Mouse (Mus musculus) adrenal gland (tissue): ENCODE measurements around the gene Hormad2.

Source experiments
- intact Hi-C: fragments of 180-260 bp; cut with DNase I; formaldehyde crosslinking; loops from one replicate; pipeline ENCODE4 v1.15.1; 2025
- long read RNA-seq, 2 experiments: library from polyadenylated mRNA; unstranded; transcript quantifications; one replicate each; pipeline ENCODE4 v2.0.0; 2020; ENCODE audit warnings: borderline replicate concordance in 1 of 2; ENCODE audit not compliant: insufficient replicate concordance in 1 of 2

Hormad2 gene
- long read RNA-seq, experiment 1, result 0 reads
- long read RNA-seq, experiment 2, result 0 reads

DNA sequence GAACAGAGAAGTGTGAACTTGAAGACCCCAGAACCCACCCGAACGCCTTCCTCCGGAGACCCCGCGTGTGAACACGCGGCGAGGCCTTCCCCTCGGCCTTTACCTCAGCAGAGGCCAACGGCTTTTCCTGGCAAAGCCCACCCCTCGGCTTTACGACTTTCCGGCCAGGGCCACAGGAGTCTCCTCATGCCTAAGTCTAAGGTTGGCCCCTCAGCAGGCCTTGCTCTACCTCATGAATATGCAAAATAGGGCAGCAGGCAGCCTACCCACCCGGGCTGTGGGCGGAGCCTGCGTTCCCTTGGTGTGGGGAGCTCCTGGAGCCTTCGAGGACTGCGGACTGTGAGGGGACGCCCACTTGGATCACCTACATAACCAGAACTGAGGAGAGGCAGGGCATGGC, at the start of gene Hormad2:
Gene Hormad2, minus strand, starts transcription at position 128 of the 400 bp plus-strand sequence.
- intact Hi-C loops, result no loop called here

- intact Hi-C loops, result no loop called here
Observed at GRCm38 (mm10) chr11:4489207-4489606, 48.3 kb upstream of the Hormad2 start.

DNA sequence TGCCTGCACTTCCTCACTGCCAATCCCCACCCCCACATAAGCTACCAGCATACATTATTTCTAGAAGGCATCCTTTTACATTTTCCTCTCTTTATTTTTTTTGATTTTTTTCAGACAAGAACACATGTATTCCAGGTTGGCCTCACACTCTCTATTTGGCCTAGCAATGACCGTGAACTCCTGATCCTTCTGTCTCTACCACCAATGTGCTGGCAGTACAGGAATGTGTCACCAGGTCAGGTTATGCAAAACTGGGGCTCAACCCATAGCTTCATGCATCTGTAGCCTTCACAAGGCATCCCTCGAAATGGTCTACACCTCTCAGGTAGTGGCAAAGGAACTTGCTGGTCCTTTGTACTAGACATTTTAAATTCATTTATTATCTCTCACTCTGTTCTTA, 47.9 kb upstream of the Hormad2 start:
- intact Hi-C loops, result no loop called here

DNA sequence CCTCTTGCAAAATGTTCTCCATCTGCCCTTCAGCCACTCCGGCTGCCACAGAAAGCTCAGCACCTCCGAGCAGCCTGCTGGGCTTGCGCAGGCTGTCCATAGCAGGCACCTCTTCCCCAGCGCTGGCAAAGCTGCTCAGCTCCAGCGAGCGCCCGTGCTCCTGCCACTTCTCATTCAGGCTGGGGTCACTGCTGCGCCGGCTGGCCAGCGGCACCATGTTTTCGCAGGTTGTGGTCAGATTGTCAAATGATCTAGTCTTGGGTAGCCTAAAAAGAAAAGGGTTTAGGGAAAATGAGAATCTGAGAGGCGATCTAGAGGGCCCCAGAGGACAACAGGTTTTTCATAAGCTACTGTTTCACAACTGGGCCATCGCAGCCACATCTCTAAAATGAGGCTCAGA, 47.5 kb upstream of the Hormad2 start:
- intact Hi-C loops, result no loop called here

DNA sequence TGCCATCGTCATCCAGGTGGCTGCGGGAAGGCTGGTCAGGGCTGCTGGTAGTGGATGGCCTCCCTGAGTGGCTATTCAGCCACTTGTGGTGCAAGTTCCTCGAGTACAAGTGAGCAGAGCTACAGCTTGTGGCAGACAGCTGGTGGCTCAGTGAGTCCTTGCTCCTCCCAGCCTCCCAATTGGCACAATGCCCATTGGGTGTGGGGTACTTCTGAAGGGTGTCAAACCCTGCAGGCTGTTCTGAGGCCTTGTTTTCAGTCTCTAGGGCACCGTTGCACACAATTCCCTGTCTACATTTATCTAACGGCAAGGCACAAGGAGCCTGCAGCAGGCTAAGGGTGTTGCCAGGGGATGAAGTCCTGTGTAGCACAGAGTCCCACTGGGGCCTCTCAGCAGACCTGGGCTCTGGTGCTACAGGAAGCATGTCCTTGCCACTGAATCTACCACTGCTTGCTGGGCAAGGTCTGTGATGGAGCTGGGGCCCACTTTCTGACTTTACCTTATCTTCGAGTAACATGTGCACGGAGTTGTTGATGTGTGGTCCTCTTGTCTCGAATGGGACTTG, 46.6 kb upstream of the Hormad2 start:
- intact Hi-C loops, result no loop called here

DNA sequence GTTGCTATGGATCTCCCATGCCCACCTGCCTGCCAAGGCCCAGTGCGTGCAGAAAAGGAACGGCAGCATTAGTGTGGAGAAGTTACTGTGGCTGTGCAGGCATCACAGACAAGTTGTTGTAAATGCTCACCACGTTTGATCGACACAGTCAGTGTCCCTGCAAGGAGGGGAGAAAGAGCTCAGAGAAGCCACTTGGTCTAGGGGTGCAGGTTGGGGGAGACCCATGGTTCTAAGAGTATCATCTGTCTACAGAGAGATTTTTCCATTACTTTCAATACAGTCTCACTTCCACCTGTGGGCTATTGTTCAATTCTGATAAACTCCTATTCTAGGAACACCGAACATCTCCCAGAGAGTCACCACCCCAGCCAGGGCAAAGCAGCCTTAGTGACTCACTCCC, 43.6 kb upstream of the Hormad2 start:
- intact Hi-C loops, result no loop called here

GRCm38 (mm10) chr11:4482641-4483040, 41.7 kb upstream of the Hormad2 start:
- intact Hi-C loops, result no loop called here

DNA sequence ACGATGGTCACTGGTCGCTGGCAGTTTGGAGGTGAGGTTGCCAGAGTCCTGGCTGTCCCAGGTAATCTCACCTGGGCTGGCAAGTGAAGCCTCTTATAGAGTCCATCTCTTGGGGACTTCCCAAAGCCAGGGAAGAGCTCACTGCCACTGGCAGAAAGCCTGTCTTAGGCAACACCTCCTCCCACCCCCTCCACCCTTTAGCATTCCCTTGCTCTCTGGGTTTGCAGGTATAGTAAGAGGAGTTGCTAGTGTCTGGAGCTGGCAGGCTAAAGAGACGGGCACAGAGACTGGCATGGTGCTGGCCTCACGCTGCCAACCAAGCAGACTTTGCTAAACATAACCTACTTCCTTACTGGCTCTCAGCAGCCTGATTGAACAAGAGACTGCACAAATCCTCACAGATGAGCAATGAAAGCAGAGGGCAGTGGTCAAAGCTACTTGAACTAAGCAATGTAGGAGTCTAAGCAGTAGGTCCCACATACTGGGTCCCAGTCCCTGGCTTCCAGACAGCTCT, 35.3 kb upstream of the Hormad2 start:
- intact Hi-C loops, result no loop called here

DNA sequence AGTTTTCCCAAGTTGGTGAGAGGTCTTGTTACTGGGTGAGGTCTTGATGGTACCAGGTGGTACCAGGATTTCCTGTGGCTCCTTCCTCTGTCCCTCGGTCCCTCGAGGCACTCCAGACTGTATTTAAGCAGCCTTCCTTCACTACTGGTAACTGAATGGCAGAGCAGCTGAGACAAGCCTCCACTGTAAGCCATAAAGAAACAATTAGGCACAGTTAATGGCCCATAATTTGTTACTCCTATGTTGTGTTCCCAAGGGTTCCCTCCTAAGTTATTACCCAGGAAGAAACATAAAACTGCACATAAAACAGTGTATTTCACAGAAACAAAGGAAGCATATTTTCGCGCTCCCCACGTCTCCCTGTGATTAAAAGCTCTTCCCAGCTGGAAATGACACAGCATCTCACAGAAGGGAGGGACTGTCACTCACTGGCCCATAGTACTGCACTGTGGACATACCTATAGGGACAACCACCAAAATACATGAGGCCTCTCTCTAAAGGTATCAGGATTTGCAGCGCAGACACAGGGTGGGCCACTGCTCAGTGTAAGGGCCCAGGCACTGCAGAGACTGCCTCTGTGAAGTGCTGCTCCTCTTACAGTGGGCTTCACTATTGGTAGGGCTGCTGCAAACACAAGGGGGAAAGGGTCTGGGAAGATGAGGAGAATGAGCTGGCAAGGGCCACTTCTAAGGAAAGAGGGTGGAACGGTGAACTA, 31.7 kb upstream of the Hormad2 start:
- intact Hi-C loops, result loop anchor here (5.0 kb wide), 1 partner anchor 1695 kb away; no protein-coding TSS in a partner anchor

GRCm38 (mm10) chr11:4471734-4472133, 30.8 kb upstream of the Hormad2 start:
- intact Hi-C loops, result loop anchor here (5.0 kb wide), 1 partner anchor 1696 kb away; no protein-coding TSS in a partner anchor

- intact Hi-C loops, result loop anchor here (5.0 kb wide), 1 partner anchor 1696 kb away; no protein-coding TSS in a partner anchor
Observed at GRCm38 (mm10) chr11:4471251-4471650, 30.3 kb upstream of the Hormad2 start.

DNA sequence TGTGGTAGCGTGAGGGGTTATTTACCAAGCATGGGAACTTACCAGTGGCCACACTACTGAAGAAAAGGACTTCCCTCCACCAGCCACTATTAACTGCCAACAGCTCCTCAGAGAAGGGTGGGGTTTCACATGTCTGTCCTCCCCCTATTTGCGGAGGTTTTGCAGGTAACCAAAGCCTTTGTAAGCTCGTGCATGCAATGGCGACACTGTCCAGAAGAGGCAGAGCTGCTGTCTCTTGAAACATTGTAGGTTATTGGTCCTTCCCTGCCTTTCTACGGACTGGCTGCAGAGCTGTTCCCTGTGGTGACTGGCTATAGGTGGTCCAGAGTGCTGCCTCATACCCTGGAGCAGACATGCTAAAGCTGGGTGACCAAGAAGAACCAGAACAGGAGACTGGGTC, 28.2 kb upstream of the Hormad2 start:
- intact Hi-C loops, result no loop called here

DNA sequence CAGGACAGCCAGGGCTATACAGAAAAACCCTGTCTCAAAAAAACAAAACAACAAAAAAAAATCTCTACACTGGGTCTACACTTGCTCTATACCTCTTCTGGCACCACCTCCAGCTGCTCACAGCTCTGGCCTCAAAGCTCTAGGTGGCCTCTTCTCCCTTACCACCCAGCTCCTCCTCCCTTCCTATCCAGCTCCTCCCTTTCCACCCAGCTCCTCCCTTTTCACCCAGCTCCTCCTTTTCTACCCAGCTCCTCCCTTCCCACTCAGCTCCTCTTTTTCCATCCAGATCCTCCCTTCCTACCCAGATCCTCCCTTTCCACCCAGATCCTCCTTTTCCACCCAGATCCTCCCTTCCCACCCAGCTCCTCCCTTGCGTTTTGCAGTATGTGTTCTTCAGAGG, 26.5 kb upstream of the Hormad2 start:
- intact Hi-C loops, result no loop called here

GRCm38 (mm10) chr11:4466191-4466590, 25.3 kb upstream of the Hormad2 start:
- intact Hi-C loops, result no loop called here

- intact Hi-C loops, result no loop called here
Observed at GRCm38 (mm10) chr11:4464616-4465015, 23.7 kb upstream of the Hormad2 start.

GRCm38 (mm10) chr11:4464186-4464585, 23.3 kb upstream of the Hormad2 start:
- intact Hi-C loops, result no loop called here

GRCm38 (mm10) chr11:4462868-4463267, 22.0 kb upstream of the Hormad2 start:
- intact Hi-C loops, result no loop called here

- intact Hi-C loops, result no loop called here
Observed at GRCm38 (mm10) chr11:4461154-4461553, 20.2 kb upstream of the Hormad2 start.

DNA sequence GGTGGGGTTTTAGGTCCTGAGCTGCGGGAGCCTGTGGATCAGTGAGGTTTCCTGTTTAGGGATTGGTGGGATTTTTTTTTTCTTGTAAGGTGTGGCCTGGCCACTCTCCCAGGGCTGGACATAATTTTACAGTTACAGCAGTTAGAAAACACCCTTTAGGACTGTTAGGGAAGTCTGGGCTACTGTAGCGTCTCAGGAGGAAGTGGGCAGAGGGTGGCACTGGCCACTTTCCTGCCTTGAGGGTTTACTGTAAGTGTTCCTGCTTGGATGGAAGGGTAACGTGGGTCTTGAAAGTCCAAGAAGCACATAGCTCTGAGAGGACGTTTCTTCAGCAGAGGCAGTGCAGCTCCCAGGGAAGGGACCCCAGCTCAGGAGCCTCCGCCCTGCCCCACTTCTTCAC, 19.7 kb upstream of the Hormad2 start:
- intact Hi-C loops, result no loop called here

DNA sequence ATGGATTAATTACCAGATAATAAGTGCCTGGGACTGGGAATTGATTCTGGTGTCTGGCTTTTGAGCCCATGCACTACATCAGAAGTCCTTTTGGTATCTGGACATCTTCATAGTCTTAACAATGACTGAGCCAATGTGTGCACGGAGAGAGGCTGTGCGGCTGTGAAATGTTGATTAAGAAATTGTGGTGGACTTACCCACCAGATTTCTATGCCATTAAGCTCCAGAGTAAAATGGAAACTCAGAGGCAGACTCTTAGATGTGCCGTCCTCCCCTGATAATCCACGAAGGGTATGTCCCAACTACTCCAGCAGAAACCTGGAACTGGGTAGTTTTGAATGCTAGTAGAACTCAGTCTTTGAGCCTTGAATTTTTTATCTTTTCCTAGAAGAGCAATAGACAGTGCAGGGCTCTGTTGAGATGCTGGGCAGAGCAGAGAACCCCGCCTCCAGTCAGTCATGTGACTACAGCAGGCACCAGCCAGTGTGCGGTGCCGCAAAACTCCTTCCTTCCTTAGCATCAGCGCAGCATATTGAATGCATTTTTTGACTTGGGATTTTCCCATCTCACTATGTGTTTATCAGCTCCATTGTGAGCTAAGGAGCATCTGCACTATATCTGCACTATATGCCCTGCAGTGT, 14.1 kb upstream of the Hormad2 start:
- intact Hi-C loops, result no loop called here

- intact Hi-C loops, result no loop called here
Observed at GRCm38 (mm10) chr11:4452467-4453184, 11.7 kb upstream of the Hormad2 start.

GRCm38 (mm10) chr11:4451116-4451515, 10.2 kb upstream of the Hormad2 start:
- intact Hi-C loops, result no loop called here
